ENCODE assay signal across 15 mouse cellular contexts in genomic region chr14:8356836-8357235, GRCm38 (mm10). TPM values are rescaled to one million over a fixed set of nuclear protein-coding genes. Genes with fewer than 3 reads are reported as not detected.
A peak's percentile ranks its signal among the peaks of the same experiment; 100 is the strongest.
DNase-seq lines count a peak whose midpoint lies in the region; ATAC-seq and TF ChIP-seq lines count a peak whose summit lies in the region.
"Had no signal": no experiment of that assay in that cellular context is flagged by ENCODE, and none has a peak within 500 bp of the region (broad histone marks: within the 10 kb centered on the region; RNA-seq: fewer than 3 reads in every experiment).

No protein-coding gene starts in this region.

- H3K4me3 ChIP-seq in lung, adult 2 months (replicated peaks; ENCODE audit: extremely low read depth, low read depth, low read length) = no peak overlapping the region
- H3K4me3 ChIP-seq in stomach, embryonic 14.5 days (ENCODE audit: low read depth, low read length) = no peak overlapping the region
- H3K4me3 ChIP-seq: neural tube, embryonic 13.5 days had no signal

- peak; percentile 24 for ATAC-seq in common myeloid progenitor, adult 5-6 weeks (replicated peaks; ENCODE audit: low read depth, poor library complexity, severe bottlenecking)
- peak; percentile 38; the same call in 1 of the 2 replicates for ATAC-seq in stomach, embryonic 14.5 days (ENCODE audit: insufficient number of reproducible peaks, insufficient read depth, low FRiP score, low read depth)

- H3K4me1 ChIP-seq in lung, adult 2 months (ENCODE audit: control insufficient read depth, insufficient read depth, low read length) = no peaks in the 10 kb centered on the region
- no peaks in the 10 kb centered on the region for H3K4me1 ChIP-seq in stomach, embryonic 14.5 days (ENCODE audit: control insufficient read depth, insufficient read depth, low read length)
- H3K4me1 ChIP-seq: neural tube, embryonic 13.5 days had no signal

- H3K4me2 ChIP-seq in stomach, embryonic 14.5 days (replicated peaks; ENCODE audit: low read depth, low read length) = no peak overlapping the region
- H3K4me2 ChIP-seq: neural tube, embryonic 13.5 days had no signal

- TF ChIP-seq POLR2A in lung, adult 2 months (IDR thresholded peaks at IDR 0.05; ENCODE audit: borderline replicate concordance, extremely low read depth, low read depth, low read length) = no peak

- DNase-seq in lung, postnatal 36 days = peak; percentile 17
- no peak for DNase-seq in lung, adult 2 months
- DNase-seq in R1 (ENCODE audit: low read depth, low spot score) = peak; percentile 41
- no peak for DNase-seq in thymus, adult 18-20 months
- DNase-seq in cerebellum, adult 9-11 months = no peak
- no peak for DNase-seq in ovary, postnatal 10 days (ENCODE audit: low spot score)
- DNase-seq: gastrocnemius, postnatal 25 days; heart, postnatal 36 days; thymus, postnatal 36 days had no signal

- H3K9me3 ChIP-seq in stomach, embryonic 14.5 days (ENCODE audit: control insufficient read depth, low read depth, low read length) = no peaks in the 10 kb centered on the region
- H3K9me3 ChIP-seq: neural tube, embryonic 13.5 days had no signal

- TF ChIP-seq CTCF in lung, adult 2 months (IDR thresholded peaks at IDR 0.05; ENCODE audit: insufficient read depth, low read length) = no peak

- no peak overlapping the region for H3K9ac ChIP-seq in stomach, embryonic 14.5 days (replicated peaks; ENCODE audit: low read depth, low read length)
- H3K9ac ChIP-seq: neural tube, embryonic 13.5 days had no signal

- 62% methylated on average over 9 of the region's 9 CpGs for WGBS in lung, adult 2 months
- WGBS in stomach, embryonic 14.5 days = 77% methylated on average over 9 of the region's 9 CpGs

- H3K36me3 ChIP-seq in stomach, embryonic 14.5 days (ENCODE audit: control insufficient read depth, insufficient read depth, low read length) = no peaks in the 10 kb centered on the region
- H3K36me3 ChIP-seq: neural tube, embryonic 13.5 days had no signal

- H3K27ac ChIP-seq in stomach, embryonic 14.5 days (ENCODE audit: low read length) = no peak overlapping the region
- H3K27ac ChIP-seq: macrophage; neural tube, embryonic 13.5 days had no signal

- no peaks in the 10 kb centered on the region for H3K27me3 ChIP-seq in stomach, embryonic 14.5 days (ENCODE audit: control insufficient read depth, insufficient read depth, low read length)
- H3K27me3 ChIP-seq: neural tube, embryonic 13.5 days; Patski had no signal

RNA-seq across cellular contexts. Expression of gene Oit1, which starts 21.7 kb away (rescaled TPM):
- 4.3 and 5.1 TPM in 2 replicates for polyA plus RNA-seq in lung, adult 2 months (2012; rRNA removed)
- not detected in 2 replicates for total RNA-seq in common myeloid progenitor, adult 5-6 weeks (2017)
- polyA plus RNA-seq in stomach, embryonic 14.5 days (2014; fragmentation: Nextera tagmentation; extraction: Ambion mirVana) = 13.1 and 15.4 TPM in 2 replicates
- total RNA-seq: gastrocnemius, postnatal 25 days; heart, postnatal 36 days; left cerebral cortex, postnatal 10 days had no signal
- polyA plus RNA-seq: macrophage; neural tube, embryonic 13.5 days had no signal

RNA-seq across cellular contexts. Expression of gene Fam107a, which starts 39.0 kb away (rescaled TPM):
- 8.5 and 12.1 TPM in 2 replicates for polyA plus RNA-seq in lung, adult 2 months (2012; rRNA removed)
- total RNA-seq in common myeloid progenitor, adult 5-6 weeks (2017) = not detected in 2 replicates
- 0.30 and 0.43 TPM in 2 replicates for polyA plus RNA-seq in stomach, embryonic 14.5 days (2014; fragmentation: Nextera tagmentation; extraction: Ambion mirVana)
- polyA plus RNA-seq: macrophage had no signal

Comparison
In these comparisons a context has a peak if more than half of its experiments do, and no peak if none do; other contexts are left out.
1. DNase-seq: peak in lung, postnatal 36 days (single experiment) and R1 (single experiment); none in lung, adult 2 months (single experiment), thymus, adult 18-20 months (0 of 2), cerebellum, adult 9-11 months (single experiment) and ovary, postnatal 10 days (single experiment).